Mouse (Mus musculus) fibroblast of lung, adult 2 months (primary cell): ENCODE results near the gene Kdelc1.

Source experiments
- DNase-seq: peaks from one replicate; pipeline ENCODE4 v3.0.0-alpha.2; 2011; ENCODE audit warnings: low read depth

Kdelc1 gene

GRCm38 (mm10) chr1:44118239-44119054 is at the start of gene Kdelc1, which contains the start of gene Bivm:
TSS of gene Kdelc1 (minus strand) at chr1:44118808.
TSS of gene Bivm (plus strand) at chr1:44118957.
- DNase-seq, result peak; percentile 92

GRCm38 (mm10) chr1:44167859-44168383 is 49.3 kb upstream of the Kdelc1 start:
- no peak for DNase-seq

DNA sequence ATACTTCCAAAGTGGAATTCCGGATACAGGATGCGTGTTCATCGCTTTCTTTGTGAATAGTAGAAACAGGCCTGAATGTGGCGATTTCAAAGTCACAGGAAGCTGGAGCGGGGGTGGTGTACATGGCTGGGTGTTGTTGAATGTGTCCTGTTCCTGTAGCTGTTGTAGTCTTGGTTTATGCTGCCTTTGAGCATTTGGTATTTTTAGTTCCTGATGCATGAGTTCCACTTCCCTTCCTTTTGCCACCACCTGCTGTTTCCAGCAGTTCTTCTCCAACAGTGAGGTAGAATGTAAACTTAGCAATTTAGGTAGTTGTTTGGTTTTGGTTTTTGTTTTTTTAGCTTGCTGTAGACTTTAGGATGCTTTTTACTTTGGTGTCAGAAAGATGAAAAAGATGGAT is 43.8 kb upstream of the Kdelc1 start:
- no peak for DNase-seq

GRCm38 (mm10) chr1:44161818-44162217 is 43.2 kb upstream of the Kdelc1 start:
- no peak for DNase-seq

GRCm38 (mm10) chr1:44158317-44158716 is 39.7 kb upstream of the Kdelc1 start:
- DNase-seq, result no peak

DNA sequence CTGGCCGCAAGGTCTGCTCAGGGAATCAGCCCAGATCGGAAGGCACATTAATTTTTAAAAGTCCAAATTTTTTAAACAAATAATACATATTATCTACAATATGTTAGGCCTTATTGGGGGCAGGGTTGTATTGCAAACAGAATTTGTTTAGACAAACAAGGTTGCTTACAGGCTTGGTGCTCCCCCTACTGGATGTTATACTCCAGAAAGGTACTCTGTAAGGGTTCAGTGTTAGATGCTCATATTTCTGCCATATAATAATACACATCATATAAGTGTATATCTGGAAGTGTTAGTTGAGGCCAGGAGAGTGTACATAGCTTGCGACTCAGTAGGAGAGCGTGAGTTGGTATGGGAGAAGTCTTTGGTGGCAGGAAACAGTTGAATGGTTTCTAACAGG is 36.7 kb upstream of the Kdelc1 start:
- DNase-seq, result no peak

DNA sequence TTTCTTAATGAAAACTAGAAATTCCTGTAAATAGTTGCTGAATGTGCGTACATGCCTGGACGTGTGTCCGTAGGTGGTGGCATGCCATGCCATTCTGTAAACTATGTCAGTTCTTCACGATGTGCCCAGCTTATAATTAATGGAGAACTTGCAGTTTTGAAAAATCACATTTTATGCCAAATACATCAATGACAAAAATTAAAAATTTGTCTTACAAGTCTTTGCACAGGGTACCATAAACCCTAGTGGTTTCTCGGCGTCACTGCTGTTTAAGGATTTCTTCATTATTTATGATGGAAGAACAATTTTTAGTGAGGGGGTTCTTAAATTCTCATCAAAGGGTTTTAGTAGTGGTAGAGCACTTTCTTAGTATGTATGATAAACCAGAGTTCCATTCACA is 30.1 kb upstream of the Kdelc1 start:
- DNase-seq, result no peak

DNA sequence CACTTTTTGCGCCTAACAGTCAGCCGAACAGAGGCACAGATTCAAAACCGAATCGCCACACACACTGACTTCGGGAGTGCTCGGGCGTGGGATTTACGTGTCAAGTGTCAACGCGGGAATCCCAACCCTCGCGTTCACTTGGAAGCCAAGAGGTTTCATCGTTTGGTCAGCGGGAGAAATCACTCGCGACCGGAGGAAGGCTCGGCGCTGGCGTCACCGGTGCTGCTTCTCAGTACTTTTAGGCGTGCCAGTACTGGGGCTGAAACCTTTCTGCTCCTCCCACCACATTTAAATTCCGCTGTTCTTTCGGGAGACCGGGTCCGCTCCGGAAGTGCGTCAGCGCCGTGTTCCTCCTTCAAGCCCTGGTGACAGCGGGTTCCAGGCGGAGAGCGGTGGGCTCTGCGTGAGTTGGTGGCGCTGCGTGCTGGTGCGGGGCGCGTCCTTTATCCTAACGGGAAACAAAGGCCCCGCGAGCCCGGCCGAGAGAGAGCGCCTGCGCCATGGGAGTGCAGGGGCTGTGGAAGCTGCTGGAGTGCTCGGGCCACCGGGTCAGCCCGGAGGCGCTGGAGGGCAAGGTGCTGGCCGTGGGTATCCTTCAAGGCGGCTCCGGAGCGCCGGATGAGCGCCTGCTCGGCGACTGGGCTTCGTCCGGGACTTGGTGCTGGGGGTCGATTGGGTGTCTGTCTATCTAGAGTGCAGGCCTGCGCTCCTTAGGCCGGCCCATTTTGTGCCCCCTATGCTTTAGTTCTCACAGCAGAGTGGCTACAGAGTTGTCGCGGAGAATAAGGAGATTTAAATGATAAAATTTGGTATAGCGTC is 29.2 kb upstream of the Kdelc1 start, which contains the start of gene Ercc5:
Gene Ercc5, plus strand, starts transcription at position 182 of the 819 bp plus-strand sequence.
- DNase-seq, result peak; percentile 74

GRCm38 (mm10) chr1:44142747-44143146 is 24.1 kb upstream of the Kdelc1 start:
- no peak for DNase-seq

DNA sequence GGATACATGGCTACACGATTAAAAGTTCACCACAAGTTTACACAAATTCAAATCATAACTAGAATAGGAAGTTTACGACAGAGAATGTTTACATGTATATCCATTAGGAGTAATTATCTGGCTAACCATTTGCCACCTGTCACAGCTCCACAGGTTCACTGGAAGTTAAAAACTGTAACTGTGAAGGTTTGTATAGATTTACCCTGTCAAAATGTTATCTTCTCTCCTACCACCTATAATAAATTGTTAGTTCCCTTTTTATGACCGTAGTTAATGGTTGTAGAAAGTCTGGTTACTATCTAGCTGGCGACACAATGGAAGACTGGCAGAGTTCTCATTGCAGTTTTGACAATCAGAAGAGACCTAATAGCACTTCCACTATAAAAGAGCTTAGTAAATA is 21.6 kb upstream of the Kdelc1 start:
- DNase-seq, result no peak

DNA sequence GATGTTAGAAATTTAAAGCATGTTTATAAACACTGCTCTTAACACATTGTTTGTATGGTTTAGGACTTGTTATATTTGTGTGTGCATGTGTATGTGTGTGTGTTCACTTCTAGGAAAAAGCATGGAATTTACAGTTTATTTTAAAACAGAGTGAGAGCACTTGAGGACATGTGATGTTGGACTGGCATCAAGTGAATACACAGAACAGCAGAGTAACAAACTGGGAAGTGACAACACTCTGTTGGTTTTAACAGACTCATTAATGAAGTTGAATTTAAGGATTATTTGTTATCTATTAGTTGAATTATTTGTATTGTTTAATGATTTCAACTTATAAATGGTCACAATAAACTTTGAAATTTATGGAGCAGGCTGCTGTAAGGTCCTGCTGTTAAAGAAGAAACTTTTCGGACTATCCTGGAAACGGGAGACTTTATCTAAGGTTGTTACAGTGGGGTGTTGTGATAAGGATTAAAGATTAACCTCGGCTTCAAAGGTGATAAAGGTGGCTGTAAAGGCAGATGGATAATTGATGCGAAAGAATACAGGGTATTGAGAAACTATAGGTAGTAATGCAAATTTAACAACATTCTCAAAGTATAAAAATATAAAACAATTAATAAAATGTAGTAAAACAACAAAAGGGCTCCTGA is 11.4 kb upstream of the Kdelc1 start:
- no peak for DNase-seq

DNA sequence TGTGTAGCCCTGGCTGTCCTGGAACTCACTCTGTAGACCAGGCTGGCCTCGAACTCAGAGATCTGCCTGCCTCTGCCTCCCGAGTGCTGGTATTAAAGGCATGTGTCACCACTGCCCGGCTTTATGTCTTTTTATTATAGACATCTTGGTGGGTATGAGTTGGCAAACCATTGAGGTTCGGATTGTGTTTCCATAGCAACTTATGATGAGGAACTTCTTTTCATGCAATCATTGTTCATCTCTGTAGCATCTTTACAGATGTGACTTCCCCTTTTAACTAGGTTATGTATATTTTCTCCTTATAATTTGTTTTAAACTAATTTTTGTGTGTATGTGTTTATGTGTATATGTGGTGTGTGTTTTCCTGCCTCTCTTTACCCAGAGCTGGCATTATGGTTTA is 7.0 kb upstream of the Kdelc1 start:
- no peak for DNase-seq

DNA sequence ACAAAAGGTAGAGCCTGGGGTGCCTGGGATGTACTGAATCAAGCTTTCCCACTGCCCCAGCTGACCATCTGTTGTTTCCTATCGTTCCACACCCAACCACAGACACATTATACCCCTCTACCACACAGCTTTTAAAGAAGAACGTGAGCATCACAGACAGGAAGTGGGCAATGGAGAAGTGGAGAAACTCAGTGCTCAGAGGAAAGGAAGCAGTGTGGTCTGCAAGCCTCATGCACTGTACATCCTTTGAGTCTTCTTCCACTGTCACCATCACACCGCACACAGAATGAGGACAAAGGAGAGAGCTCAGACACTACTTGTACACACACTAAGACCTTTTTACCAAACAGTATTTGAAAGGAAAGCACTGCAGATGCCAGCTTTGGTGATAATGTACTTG is 3.6 kb upstream of the Kdelc1 start:
- DNase-seq, result no peak

DNA sequence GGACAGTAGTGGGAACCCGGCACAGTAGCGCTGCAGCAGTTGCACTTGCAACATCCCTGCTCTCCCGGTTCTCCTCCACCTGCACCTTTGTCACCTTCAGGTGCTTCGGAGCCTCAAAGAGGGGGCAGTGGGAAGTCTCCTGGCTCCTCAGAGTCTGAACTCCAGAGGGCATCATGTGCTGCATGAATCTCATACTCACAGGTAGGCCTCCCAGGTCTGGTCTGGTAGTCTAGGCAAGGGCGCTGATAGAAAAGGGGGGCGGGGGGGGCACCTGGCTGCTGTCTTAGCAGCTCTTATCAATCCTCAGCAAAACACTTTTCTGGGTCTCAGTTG is 1.4 kb upstream of the Kdelc1 start:
- no peak for DNase-seq

- no peak for DNase-seq
Measured at GRCm38 (mm10) chr1:44119201-44120073, 829 bp upstream of the Kdelc1 start.

DNA sequence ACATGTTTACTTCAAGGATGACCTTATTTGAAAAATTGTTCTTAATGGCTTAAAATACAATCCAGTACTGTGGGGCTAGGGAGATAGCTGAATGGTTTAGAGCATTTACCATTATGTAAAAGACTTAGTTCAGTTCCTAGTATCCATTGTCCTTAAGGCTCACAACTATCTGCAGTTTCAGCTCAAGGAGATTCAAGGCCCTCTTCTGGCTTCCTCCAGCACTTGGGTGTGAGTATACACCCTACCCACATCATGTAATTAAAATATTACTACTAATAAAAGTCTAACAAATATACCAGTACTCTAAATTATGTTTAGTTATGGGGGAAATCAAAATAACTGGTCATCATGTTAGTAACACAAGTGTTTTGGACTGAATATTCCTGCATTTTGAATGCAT is 1.0 kb downstream of the Kdelc1 start:
- DNase-seq, result no peak

DNA sequence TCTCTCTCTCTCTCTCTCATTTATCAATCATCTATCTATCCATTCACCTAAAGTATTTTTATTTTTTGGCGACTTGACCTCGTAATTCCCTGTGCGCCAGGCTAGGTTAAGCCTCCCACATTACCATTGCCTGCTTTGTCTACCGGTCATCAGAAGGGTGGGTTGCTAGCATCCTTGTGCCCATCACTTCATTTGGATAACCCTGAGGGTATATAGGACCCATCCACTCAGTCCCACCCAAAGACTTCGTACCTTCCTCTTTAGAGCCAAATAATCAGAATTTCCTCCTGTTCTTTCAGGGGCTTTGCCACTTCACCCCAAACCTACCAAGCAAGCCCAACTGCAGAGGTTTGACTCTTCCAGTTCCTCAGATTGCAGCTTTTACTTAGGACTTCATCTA is 15.7 kb downstream of the Kdelc1 start:
- DNase-seq, result no peak

DNA sequence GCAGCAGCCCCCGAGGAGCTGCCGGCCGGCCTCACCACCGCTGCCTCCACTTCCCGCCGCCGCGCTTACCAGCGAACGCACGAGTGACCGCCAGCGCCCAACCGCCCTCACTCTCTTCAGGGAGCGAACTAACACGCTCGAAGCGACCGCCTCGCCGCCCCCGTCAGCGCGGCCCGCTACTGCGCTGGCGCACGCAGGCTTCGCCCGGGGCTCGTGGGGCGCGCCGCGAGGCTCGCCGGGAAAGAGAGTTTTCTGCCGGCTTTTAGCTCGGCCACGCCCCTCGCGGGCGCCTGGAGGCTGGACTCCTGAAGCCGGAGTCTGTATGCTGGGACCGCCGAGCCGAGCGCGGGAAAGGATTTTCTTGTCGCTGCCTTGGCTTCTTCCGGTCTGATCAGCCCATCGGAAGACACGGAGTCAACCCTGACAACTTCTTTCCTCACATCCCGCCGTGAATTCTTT is 16.3 kb downstream of the Kdelc1 start, which contains the start of gene Tex30:
Gene Tex30, minus strand, starts transcription at position 183 of the 459 bp plus-strand sequence.
- DNase-seq, result peak; percentile 87

GRCm38 (mm10) chr1:44101448-44102225 is 17.0 kb downstream of the Kdelc1 start:
- DNase-seq, result no peak

DNA sequence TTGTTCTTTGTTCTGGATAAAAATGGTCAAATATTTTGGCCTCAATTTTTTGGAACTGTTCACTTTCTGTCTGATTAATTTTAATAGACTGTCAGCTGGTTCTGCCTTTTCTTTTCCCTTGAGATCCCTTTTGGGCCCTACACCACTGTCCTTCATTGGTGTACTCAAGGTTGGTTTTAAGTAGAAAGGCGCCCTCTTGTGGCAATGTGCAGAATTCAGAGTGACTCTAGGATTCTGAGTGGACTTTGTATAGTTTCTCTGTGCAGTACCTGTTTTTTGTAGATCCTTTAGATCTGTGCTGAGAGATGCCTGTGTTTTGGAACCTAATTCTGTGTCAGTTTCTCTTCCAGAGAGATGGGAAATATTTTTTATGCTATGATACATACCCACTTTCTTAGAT is 54.0 kb downstream of the Kdelc1 start:
- peak; percentile 25 for DNase-seq
